Mouse (Mus musculus) urinary bladder, postnatal 10 days (tissue): ENCODE measurements around the gene Prpf6.

Source experiments
- DNase-seq: peaks from one replicate; pipeline ENCODE4 v3.0.0; 2022; ENCODE audit warnings: low spot score

Gene Prpf6

GRCm38 (mm10) chr2:181591528-181592085 lies at the start of gene Prpf6:
Gene Prpf6, plus strand, starts transcription at chr2:181591868.
- DNase-seq = no peak

- DNase-seq = no peak
These were observed 45.5 kb upstream of the Prpf6 start for GRCm38 (mm10) chr2:181546142-181546541.

- DNase-seq = no peak
These were observed 43.4 kb upstream of the Prpf6 start for GRCm38 (mm10) chr2:181548227-181548626.

GRCm38 (mm10) chr2:181548682-181549081 lies 43.0 kb upstream of the Prpf6 start:
- DNase-seq = no peak

GRCm38 (mm10) chr2:181550233-181550632 lies 41.4 kb upstream of the Prpf6 start:
- no peak for DNase-seq

GRCm38 (mm10) chr2:181553772-181554171 lies 37.9 kb upstream of the Prpf6 start:
- DNase-seq = no peak

- no peak for DNase-seq
These were observed 24.3 kb upstream of the Prpf6 start for GRCm38 (mm10) chr2:181567338-181567737.

- no peak for DNase-seq
These were observed 23.2 kb upstream of the Prpf6 start for GRCm38 (mm10) chr2:181568272-181569008.

- DNase-seq = no peak
These were observed 21.8 kb upstream of the Prpf6 start for GRCm38 (mm10) chr2:181569856-181570255.

- no peak for DNase-seq
These were observed 21.3 kb upstream of the Prpf6 start for GRCm38 (mm10) chr2:181570375-181570774.

- DNase-seq = no peak
These were observed 20.6 kb upstream of the Prpf6 start for GRCm38 (mm10) chr2:181570921-181571595.

GRCm38 (mm10) chr2:181571941-181572670 lies 19.6 kb upstream of the Prpf6 start:
- no peak for DNase-seq

GRCm38 (mm10) chr2:181572921-181573920 lies 18.4 kb upstream of the Prpf6 start:
- no peak for DNase-seq

- no peak for DNase-seq
These were observed 17.7 kb upstream of the Prpf6 start for GRCm38 (mm10) chr2:181573961-181574360.

- DNase-seq = no peak
These were observed 16.6 kb upstream of the Prpf6 start for GRCm38 (mm10) chr2:181574921-181575545.

GRCm38 (mm10) chr2:181576613-181577012 lies 15.1 kb upstream of the Prpf6 start:
- DNase-seq = no peak

GRCm38 (mm10) chr2:181577126-181577525 lies 14.5 kb upstream of the Prpf6 start:
- DNase-seq = no peak

GRCm38 (mm10) chr2:181577981-181578581 lies 13.6 kb upstream of the Prpf6 start:
- DNase-seq = no peak

- no peak for DNase-seq
These were observed 12.7 kb upstream of the Prpf6 start for GRCm38 (mm10) chr2:181578790-181579618.
